Mouse (Mus musculus) adrenal gland, adult 8-10 months (tissue): ENCODE results near the gene Gm21974. TPM values are rescaled to one million over a fixed set of nuclear protein-coding genes. Genes with fewer than 3 reads are reported as not detected.
"Not testable (repeated sequence)": the region's sequence is repeated elsewhere in the genome, so short reads cannot be mapped to it uniquely, and the experiment has no call there.

Source experiments
- DNase-seq: peaks from one replicate; pipeline ENCODE4 v3.0.0; 2022
- total RNA-seq, 4 experiments: library from RNA; stranded (reverse); gene quantifications; 2 replicates each; pipeline ENCODE4 v1.2.4; 2022

Gm21974 gene
- total RNA-seq, result under 1 TPM in 1 of 4 experiments, not detected in 3; 0.38 TPM

DNA sequence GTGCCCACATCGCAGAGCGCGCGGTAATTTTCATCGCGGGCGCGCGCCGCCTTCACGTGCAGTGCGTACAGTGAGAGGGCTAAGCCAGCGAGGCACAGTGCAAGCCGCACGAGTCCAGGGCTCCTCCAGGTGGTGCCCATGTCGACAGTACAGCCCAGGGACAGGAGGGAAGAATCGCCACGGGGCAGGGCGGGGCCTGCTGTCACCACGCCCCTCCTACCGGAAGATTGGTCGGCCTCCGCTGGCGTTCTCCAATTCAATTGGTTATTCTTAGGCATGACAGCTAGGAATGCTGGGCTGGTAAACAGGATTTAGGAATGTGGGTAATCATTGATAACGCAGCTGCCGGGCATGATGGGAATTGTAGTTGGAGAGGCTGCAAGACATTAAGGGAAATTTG lies at the start of gene Gm21974, which contains the start of gene Vkorc1:
Gm21974 (minus strand) TSS at position 13 of the 400 bp plus-strand sequence.
Vkorc1 (minus strand) TSS at position 176 of the 400 bp plus-strand sequence.
- peak; percentile 96 for DNase-seq

DNA sequence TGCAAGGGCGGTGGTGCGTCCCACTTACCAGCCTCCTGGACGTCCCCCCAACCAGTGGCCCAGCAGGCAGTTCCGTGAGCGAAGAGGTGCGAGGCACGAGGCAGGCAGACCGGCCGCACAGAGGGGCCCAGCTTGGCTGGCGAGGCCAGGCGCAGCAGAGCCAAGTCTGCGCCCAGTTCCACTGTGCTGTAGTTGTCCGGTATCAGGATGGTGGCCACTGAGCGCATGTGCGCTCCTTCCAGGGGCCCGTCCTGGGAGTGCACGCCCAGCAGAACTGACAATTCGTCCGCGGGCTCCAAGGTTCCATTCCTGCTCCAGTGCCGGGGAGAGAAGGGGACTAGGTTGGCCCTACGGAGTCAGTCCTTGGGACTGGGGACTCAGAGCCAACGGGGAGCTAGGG lies 49.4 kb upstream of the Gm21974 start:
- no peak for DNase-seq

DNA sequence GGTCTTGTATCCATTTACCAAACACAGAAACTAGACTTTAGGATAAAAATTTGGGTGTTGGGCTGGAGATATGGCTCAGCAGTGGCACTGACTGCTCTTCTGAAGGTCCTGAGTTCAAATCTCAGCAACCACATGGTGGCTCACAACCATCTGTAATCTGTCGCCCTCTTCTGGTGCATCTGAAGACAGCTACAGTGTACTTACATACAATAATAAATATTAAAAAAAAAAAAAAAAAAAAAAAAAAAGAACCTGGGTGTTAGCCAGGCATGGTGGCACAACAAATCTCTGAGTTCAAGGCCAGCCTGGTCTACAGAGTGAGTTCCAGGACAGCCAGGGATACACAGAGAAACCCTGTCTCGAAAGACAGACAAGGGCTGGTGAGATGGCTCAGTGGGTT lies 46.8 kb upstream of the Gm21974 start:
- DNase-seq, result not testable (repeated sequence)

DNA sequence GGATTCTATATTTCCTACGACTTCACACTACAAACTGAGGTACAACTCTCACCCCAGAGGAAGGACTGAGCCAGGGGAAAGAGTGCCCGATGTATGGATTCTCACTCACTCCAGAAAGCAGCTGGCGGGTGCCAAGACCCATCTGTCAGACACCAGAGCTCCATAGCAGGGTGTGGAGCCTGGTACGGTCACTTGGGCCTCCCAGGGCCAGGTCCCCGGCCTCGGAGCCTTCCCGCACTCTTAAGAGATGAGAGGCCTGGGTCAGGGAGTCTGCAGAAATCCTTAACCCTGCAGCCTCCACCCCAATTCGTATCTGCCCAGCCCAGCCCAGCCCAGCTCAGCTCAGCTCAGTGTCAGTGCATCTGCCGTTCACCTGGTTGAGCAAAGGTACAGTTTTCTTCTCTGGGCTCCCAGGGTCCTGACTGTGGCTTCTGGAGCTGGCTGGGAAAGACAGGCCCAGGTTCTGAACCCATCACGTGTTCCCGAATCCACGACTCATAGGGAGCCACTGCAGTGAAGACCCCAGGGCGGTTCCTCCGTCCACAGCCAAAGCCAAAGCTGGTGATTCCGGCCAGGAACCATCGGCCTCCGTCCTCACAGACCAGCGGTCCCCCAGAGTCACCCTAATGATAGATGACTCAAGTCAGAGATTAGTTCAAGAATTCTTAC lies 41.1 kb upstream of the Gm21974 start:
- no peak for DNase-seq

DNA sequence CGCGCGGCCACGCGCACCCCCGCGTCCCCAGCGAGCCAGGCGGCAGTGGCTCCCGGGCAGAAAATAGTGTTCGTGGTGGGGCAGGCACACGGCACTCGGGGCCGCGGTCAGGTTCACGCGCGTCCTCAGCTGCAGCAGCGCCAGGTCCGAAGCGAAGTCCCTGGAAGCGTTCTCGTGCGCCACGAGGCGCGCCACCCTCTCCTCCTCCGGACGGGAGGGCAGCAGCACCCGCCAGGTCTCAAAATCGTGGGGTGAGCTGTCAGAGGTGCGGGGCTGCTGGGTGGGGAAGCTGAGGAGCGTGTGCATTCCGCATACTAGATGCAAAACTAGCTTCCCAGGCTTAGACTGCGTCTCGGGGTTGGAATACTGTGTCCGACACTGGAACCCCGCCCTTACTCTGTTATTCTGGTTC lies 40.5 kb upstream of the Gm21974 start:
- DNase-seq, result peak; percentile 39

DNA sequence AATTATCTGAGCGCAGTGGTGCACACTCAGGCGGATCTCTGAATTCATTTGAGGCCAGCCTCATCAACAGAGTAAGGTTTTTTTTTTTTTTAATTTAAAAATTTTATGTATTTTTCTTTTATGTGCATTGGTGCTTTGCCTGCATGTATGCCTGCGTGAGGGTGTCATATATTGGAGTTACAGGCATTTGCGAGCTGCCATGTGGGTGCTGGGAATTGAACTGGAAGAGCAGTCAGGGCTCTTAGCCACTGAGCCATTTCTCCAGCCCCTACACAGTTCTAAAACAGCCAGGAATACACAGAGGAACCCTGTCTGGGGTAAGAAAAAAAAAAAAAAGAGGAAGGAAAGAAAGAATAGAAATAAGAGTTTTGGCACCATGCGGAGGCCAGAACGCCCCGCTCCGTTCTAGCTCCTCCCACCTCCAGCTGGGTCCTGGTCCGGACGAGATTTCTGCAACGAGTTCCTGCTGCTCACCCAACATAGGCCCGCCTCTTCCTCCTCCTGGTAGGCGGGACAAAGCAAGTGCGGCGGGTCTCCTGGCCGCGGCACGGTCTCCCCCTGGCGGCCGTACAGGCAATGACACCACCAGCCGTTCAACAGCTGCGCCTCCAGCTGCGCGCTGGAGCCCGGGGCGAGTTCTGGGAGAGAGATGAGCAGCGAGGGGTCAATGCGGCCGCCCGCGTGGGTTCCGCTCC lies 39.9 kb upstream of the Gm21974 start:
- peak; percentile 94 for DNase-seq

DNA sequence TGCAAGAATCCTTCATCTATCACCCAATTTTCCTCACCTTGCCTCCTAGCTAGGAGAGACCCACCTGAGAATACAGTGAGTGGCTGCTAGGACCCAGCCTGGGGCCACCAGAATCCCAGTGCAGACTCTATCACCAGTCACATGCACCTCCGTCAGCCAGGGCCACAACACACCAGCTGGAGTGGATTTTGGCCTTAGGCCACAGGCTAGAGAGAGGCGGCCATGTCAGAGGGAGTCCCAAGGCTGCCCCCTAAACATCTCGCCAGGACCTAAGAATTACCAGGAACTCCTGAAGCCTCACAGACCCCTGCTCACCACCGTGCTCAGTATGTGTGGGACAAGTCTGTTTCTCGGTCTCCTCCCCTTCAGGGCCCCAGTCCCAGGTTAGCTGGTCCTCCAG lies 38.8 kb upstream of the Gm21974 start:
- no peak for DNase-seq

DNA sequence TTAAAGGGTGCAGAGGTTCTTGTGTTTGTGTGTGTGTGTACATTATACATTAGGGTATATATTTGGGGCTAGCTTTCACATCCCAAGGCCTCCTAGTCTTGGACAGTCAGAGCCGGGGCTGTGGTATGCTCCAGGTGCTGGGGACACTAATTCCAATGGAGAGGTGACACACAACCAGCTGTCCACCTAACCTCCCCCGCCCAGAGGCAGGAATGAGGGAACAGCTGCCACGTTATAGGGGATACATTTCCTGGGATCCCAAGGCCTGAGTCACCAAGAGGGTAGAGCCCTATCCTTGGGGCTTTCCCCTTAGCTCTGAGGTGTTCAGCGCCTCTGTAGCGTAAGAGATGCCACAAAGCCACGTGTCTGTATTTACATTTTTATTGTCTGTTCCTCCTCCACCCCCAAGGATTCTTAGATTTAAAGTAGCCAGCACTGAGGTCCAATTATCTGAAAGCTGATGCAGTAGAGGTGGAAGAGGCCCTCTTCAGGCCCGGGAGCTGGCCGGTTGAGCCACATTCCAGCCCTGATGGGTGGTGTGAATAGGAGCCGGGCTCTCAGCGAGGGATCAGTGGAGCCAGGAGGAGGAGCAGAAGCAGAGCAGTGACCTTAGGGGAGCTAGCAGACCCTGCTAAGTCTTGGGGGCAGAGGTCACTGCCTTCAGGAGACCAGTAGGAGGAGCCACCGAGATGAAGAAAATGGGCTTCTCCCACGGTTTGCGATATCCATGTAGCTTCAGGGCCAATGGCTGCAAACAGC lies 37.2 kb upstream of the Gm21974 start:
- DNase-seq, result no peak

DNA sequence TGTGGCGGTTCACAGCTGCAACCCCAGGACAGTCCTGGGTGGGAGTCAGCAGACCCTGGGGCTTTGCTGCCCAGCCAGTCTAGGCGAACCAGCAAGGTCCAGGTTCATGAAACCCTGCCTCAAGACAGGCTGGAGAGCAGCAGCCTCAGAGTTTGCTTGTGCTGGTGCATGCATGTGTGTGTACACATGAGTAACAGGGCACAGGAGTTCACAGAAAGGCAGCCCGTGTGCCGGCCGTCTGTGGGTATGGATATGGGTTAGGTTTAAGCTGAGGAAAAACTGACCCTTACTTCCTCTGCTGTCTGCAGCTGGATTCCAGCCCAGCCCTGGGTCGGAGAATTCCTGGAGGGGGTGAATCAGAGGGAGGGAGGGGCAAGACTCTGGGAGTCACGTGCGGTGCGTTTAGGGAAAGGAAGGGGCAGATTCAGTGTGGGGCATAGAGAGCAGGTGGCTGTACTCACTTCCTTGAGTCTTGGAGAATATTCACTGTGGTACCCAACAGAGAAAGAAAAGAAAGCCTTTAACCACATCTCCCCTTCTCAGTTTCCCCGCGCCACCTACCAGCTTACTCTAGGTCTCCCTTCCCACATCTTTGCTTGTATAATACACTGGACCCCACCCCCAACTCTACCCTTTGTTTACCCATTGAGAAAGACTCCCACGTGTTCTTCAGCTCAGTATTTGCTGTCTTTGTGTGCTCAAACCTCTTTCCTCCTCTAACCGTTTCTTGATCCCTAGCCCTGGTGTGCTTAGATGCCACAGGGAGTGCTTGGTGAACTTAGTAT lies 36.3 kb upstream of the Gm21974 start:
- no peak for DNase-seq

DNA sequence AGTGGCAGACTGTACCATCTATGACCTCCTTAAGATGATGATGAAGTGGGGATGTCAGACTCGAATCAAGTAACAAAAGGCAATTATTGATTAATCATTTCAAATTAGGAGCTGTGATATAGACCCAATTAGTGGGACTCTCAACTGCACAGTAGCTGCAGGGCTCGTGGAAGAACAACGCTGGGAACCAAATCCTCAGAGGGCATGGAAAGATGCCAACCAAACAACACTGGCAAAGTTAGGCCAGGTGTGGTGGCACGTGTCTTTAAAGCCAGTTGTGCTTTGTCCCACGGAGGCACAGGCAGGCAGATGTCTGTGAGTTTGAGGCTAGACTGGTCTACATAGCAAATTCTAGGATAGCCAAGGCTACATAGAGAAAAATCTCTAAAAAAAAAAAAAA lies 35.4 kb upstream of the Gm21974 start:
- DNase-seq, result no peak

DNA sequence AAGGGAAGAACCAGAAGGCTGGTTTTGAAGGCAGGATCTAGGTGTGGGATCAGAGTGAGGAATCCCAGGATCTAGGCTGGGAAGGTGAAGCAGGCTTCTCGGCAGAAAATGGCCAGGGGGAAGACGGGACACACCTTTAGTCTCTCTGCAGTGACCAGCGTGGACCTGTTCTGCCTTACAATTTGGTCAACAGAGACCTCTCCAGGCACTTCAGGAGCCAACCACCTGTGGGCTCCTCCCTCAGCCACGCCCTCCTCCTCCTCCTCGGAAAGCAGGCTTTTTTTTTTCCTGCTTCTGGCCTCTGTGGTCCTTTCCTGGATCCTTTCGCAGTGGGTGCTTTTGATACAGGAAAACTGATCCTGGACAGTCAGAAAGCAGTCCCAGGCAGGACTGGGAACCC lies 34.7 kb upstream of the Gm21974 start, which contains the start of gene Prss8:
Prss8 (minus strand) TSS at position 182 of the 400 bp plus-strand sequence.
- no peak for DNase-seq

DNA sequence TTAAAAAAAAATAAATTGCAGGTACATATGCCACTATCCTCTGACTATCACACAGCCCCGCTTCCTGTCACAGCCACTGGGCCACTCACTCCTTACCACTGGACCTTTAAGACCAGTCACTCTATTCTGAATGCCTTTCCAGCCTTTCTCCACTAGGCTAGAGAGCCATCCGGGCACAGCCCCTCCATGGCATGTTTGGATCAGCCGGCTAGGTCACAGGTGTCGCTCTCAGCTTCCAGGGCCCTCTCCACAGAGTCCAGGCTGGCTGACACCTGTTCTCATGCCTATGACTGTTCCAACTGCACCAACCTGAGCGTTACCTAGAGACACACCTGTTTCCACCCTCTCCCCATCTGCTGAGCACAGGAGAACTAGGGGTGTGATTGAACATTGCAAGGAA lies 33.3 kb upstream of the Gm21974 start:
- no peak for DNase-seq

DNA sequence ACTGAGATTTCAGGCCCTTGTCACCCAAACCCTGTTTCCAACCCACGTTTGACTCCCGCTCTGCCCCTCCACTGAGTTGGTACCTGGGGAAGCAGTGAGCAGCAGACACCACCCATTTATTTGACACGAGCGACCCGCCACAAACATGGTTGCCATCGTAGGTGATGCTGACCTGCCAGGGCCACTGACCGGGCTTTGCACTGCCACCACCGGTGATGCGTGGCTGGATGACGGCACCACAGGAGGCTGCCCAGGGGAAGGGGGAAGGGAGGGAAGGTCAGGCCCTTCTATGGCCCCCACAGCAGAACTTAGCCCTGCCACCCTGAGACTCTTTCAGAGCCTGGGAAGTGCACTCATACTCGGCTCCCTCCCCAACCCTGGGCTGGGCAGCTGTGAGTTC lies 32.5 kb upstream of the Gm21974 start:
- no peak for DNase-seq

DNA sequence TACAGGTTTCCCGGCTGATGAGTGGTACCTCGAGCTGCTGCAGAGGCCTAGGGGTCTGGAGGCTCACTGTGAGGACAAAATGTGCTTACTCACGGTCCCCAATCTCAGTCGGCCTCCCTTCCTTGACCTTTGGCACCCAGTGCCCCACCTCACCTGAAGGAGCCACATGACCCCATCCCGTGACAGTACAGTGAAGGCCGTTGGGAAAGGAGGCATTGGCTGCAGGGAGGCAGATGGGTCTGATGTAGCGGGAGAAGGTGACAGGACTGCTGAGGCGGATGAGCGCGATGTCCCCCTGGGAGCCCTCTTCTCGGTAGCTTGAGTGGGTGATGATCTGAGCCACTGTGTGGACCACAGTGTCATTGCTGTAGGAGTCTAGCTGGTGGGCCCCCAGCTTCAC lies 31.6 kb upstream of the Gm21974 start:
- no peak for DNase-seq

DNA sequence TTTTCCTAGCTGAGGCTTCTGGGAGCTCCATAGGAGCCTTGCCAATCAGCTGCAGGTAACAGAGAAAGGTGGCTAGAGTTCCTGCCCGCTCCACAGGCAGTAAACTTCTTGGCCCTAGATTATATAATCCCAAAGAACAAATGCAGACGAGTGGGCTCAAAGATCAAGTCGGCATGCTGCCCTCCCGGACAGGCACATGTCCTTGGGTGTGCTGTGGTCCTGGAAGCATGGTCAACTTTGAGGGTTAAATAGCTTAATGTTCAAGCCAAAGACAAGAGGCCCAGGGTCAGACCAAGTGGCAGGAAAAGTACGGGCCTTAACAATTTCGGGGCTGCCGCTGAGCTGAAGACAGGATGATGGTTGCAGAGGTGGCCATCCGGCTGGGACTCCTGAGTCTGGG lies 30.8 kb upstream of the Gm21974 start:
- no peak for DNase-seq

DNA sequence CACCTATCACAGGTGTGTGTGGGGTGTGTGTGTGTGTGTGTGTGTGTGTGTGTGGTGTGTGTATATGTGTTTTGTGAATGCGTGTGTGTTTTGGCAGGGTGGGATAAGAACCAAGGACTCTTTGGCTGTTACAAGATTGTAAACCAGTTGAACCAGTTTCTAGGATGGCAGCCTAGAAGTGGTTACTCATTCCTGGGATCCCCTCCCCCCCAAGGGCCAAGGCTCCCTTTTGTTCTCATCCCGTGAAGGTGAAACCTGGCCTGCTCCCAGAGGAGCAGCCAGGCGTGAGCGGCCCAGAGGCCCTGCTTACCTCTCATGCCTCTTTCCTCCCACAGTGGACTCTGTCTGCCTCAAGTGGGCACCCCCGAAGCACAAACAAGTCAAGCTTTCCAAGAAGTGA lies 30.0 kb upstream of the Gm21974 start:
- no peak for DNase-seq

DNA sequence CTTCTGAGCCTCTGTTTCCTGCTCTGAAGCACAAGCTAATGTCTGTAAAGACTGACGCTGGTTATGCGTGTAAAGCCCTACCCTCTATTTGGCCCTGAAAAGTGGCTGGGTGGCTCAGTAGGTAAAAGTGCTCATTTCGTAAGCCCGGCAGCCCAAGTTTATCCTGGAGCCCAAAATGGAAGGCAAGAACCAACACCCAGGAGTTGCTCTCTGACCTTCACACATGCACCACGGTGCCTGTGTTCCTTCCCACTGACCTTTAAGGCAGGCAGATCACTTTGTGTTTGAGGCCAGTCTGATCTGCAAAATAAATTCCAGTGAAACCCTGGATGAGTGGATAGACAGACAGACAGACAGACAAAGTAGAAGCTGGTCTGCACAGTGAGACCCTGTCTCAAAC lies 28.5 kb upstream of the Gm21974 start:
- no peak for DNase-seq

DNA sequence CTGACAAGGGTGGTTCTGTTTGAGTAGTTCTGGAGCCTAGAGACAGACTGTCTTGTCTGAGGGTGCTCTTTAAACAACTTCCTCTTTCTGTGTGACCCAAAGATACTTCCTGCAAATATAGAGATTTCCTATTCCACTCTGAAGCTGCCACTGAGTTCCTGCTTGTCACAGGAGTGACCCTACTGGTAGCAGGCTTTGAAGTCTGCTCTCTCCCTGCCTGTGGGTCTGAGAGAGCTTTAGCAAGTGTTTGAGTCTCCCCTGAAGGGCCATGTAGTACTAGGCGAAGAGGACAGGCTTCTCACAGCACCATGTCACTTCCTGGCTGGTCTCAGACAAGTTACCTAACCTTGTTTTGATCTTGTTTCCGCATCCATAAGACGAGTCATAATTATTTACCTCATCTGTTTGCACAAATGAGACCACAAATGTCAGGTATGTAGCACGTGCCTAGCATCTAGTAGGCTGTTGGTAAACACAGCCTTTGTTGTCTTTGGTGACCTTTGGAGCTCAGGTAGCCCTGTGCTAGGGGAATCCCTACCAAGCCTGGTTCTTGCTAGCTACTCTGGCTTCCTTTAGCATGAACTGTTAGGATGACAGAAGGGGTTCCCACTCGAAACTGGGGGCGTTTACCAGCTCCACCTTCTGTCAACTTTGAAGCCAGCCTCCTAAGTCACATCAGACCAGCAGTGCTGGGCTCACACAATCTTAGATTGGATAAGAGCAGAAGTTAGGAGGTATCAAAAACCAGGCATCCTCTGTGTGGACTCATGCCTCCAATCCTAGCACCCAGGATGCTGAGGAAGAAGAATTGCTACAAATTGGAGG lies 27.4 kb upstream of the Gm21974 start:
- no peak for DNase-seq

DNA sequence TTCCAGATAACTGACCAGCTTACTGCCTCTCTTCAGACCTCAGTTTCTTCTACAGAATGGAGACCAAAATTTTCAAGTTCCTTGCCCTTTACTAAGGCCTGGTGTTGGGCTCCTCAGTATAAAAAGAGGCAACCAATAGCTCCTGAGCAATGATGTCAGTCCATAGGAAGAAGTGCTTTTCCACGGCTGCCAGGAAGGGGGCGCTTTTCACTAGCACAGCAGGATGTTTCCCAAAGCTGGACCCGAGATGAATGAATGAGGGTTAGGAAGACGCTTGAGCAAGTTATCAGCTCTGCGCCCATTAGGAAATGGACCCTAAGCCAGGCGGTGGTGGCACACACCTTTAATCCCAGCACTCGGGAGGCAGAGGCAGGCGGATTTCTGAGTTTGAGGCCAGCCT lies 26.3 kb upstream of the Gm21974 start:
- DNase-seq, result no peak

DNA sequence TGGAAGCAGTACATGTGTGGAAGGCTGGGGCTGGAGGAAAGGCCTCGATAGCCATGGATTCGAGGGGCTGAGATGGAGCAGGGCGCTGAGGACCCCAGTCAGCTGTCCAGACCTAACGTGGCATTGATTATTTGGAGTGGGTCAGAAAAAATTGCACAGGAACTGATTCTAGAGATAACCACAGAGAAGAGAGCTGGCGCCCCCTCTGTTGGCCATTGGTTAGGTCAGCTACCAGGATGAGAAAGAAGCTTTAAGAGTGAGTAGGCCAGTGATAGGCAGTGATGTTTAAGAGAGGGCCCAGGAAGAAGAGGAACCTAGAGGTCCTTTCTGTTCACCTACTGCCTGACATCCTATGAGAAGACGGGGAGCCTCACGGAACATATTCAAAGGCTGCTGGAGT lies 24.0 kb upstream of the Gm21974 start:
- DNase-seq, result no peak

DNA sequence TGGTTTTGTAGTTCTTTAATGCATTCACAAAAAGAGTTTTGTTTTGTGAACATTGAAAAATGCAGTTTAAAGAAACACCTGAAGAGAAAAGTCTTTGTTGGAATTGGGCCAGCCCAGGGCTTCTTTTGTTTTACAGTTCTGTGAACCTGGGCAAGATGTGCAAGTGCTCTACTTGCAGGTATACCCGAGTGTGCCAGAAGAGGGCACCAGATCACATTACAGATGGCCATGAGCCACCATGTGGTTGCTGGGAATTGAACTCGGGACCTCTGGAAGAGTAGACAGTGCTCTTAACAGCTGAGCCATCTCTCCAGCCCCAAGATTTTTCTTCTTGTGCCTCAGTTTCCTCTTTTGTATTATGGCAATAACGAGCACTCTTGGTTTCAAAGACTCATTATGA lies 22.9 kb upstream of the Gm21974 start:
- DNase-seq, result no peak

DNA sequence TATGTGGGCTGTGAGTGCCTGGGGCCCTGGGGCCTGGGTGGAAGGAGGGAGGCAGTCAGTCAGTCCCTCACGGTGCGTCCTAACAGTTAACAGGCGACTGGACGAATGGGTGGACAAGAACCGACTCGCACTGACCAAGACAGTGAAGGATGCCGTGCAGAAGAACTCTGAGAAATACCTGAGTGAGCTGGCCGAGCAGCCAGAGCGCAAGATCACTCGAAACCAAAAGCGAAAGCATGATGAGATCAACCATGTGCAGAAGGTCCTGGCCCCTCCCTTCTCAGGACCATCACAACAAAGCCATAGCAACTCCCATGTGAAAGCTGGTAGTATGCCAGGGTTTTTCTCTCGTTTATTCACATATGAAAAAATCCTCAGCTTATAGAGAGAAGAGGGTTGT lies 20.0 kb upstream of the Gm21974 start:
- no peak for DNase-seq
